Mouse (Mus musculus) hindbrain, postnatal 0 days (tissue): ENCODE results near the gene Gal3st2b. TPM values are rescaled to one million over a fixed set of nuclear protein-coding genes. Genes with fewer than 3 reads are reported as not detected.

Experiments
- polyA plus RNA-seq: library from polyadenylated mRNA; unstranded; fragments of >200 nt; fragmentation: Nextera tagmentation; extraction: Ambion mirVana; gene quantifications from 2 replicates; pipeline ENCODE4 v1.2.1, GENCODE M21; 2015
- total RNA-seq: library from RNA; depleted of rRNA; stranded (reverse); fragments of >200 nt; gene quantifications from 2 replicates; pipeline ENCODE4 v1.2.3, GENCODE M21; 2014; rRNA removed

The Gal3st2b gene
- total and polyA plus RNA-seq, 2 experiments from 2014 or later = 0.13 TPM; not detected in 1

Other genes starting within 250 kb of the Gal3st2b start
- gene Bok, start 232.7 kb upstream of the Gal3st2b start, total RNA-seq = 133 and 136 TPM in 2 replicates
- gene Bok, start 232.7 kb upstream of the Gal3st2b start, polyA plus RNA-seq = 97.6 and 103 TPM in 2 replicates
- gene Atg4b, start 166.8 kb upstream of the Gal3st2b start, total RNA-seq = 51.1 and 75.8 TPM in 2 replicates
- gene Atg4b, start 166.8 kb upstream of the Gal3st2b start, polyA plus RNA-seq = 75.0 and 76.3 TPM in 2 replicates
- 41.5 and 58.7 TPM in 2 replicates for gene Thap4, start 163.4 kb upstream of the Gal3st2b start, total RNA-seq
- gene Thap4, start 163.4 kb upstream of the Gal3st2b start, polyA plus RNA-seq = 49.9 and 50.2 TPM in 2 replicates
- gene Dtymk, start 116.4 kb upstream of the Gal3st2b start, total RNA-seq = 74.4 and 76.0 TPM in 2 replicates
- 129 and 136 TPM in 2 replicates for gene Dtymk, start 116.4 kb upstream of the Gal3st2b start, polyA plus RNA-seq
- gene Ing5, start 114.3 kb upstream of the Gal3st2b start, total RNA-seq = 9.4 and 9.9 TPM in 2 replicates
- 7.0 and 7.1 TPM in 2 replicates for gene Ing5, start 114.3 kb upstream of the Gal3st2b start, polyA plus RNA-seq
- 13.6 and 23.6 TPM in 2 replicates for gene D2hgdh, start 93.4 kb upstream of the Gal3st2b start, total RNA-seq
- 12.0 and 13.0 TPM in 2 replicates for gene D2hgdh, start 93.4 kb upstream of the Gal3st2b start, polyA plus RNA-seq
- gene Gal3st2, start 57.0 kb upstream of the Gal3st2b start, total RNA-seq = not detected in 2 replicates
- 0.06 TPM in 1 of 2 replicates, not detected in the other for gene Gal3st2, start 57.0 kb upstream of the Gal3st2b start, polyA plus RNA-seq
- gene Gal3st2c, start 72.2 kb downstream of the Gal3st2b start, total RNA-seq = not detected in 2 replicates
- gene Gal3st2c, start 72.2 kb downstream of the Gal3st2b start, polyA plus RNA-seq = not detected in 2 replicates
- 1.2 and 2.2 TPM in 2 replicates for gene Neu4, start 102.1 kb downstream of the Gal3st2b start, total RNA-seq
- gene Neu4, start 102.1 kb downstream of the Gal3st2b start, polyA plus RNA-seq = 1.1 and 1.6 TPM in 2 replicates
- gene Pdcd1, start 134.2 kb downstream of the Gal3st2b start, total RNA-seq = not detected in 2 replicates
- gene Pdcd1, start 134.2 kb downstream of the Gal3st2b start, polyA plus RNA-seq = not detected in 2 replicates